Mouse (Mus musculus) midbrain, embryonic 16.5 days (tissue): ENCODE data around the gene Slc12a8. TPM values are rescaled to one million over a fixed set of nuclear protein-coding genes. Genes with fewer than 3 reads are reported as not detected.

Source experiments
- ATAC-seq: fragments of 200-750 bp; cut with Nextera tagmentation; 2 replicates; pipeline ENCODE4 v1.8.0; 2017; ENCODE audit warnings: moderate TSS enrichment
- H3K27ac ChIP-seq: fragments of 300-500 bp; sonication (generic); 2 replicates; pipeline ENCODE4 v1.5.1; 2014; ENCODE audit warnings: mild to moderate bottlenecking, low read length, mixed read lengths
- H3K27me3 ChIP-seq: fragments of 300-500 bp; sonication (generic); 2 replicates; pipeline ENCODE4 v1.6.1; 2014; ENCODE audit warnings: low read depth, low read length, mixed read lengths; ENCODE audit not compliant: control insufficient read depth, insufficient read depth
- H3K36me3 ChIP-seq: fragments of 300-500 bp; sonication (generic); 2 replicates; pipeline ENCODE4 v1.6.1; 2014; ENCODE audit warnings: mild to moderate bottlenecking, low read length, moderate library complexity, mixed read lengths; ENCODE audit not compliant: control insufficient read depth, insufficient read depth
- H3K4me1 ChIP-seq: fragments of 300-500 bp; sonication (generic); 2 replicates; pipeline ENCODE4 v1.6.1; 2014; ENCODE audit warnings: mild to moderate bottlenecking, low read length, mixed read lengths; ENCODE audit not compliant: control insufficient read depth, insufficient read depth
- H3K4me2 ChIP-seq: fragments of 300-500 bp; sonication (generic); 2 replicates; pipeline ENCODE4 v1.6.1; 2014; ENCODE audit warnings: mild to moderate bottlenecking, low read length, mixed read lengths
- H3K4me3 ChIP-seq: fragments of 300-500 bp; sonication (generic); 2 replicates; pipeline ENCODE4 v1.5.1; 2014; ENCODE audit warnings: low read depth, mild to moderate bottlenecking, low read length, moderate library complexity, mixed read lengths
- H3K9ac ChIP-seq: fragments of 300-500 bp; sonication (generic); 2 replicates; pipeline ENCODE4 v1.6.1; 2014; ENCODE audit warnings: low read depth, low read length, mixed read lengths
- H3K9me3 ChIP-seq: fragments of 300-500 bp; sonication (generic); replicated peaks from 2 replicates; pipeline ENCODE4 v1.6.1; 2014; ENCODE audit warnings: mild to moderate bottlenecking, low read length, mixed read lengths; ENCODE audit not compliant: control insufficient read depth, poor library complexity, severe bottlenecking
- WGBS: fragments of 180-500 bp; shearing (Covaris S2); extraction: QIAGEN DNeasy Blood & Tissue Kit; methylation state at CpG from one replicate; pipeline ENCODE4 v1.1.7; 2014; 5-methylcytosine and 5-hydroxymethylcytosine counted together
- polyA plus RNA-seq: library from polyadenylated mRNA; unstranded; fragments of >200 nt; fragmentation: Nextera tagmentation; extraction: Ambion mirVana; gene quantifications from 2 replicates; pipeline ENCODE4 v1.2.1, GENCODE M21; 2015

Gene Slc12a8
- polyA plus RNA-seq, 1 experiment from 2014 or later: 1.1 TPM

GRCm38 (mm10) chr16:33668448-33668847 is 151.3 kb downstream of the Slc12a8 start:
- H3K9ac ChIP-seq: no peak overlapping the region
- no peak overlapping the region for H3K4me3 ChIP-seq
- 94% methylated on average over 2 of the region's 2 CpGs for WGBS
- H3K27me3 ChIP-seq: no peaks in the 10 kb centered on the region
- H3K27ac ChIP-seq: no peak overlapping the region
- no peak for ATAC-seq
- no peaks in the 10 kb centered on the region for H3K4me1 ChIP-seq
- no peaks in the 10 kb centered on the region for H3K36me3 ChIP-seq
- no peaks in the 10 kb centered on the region for H3K9me3 ChIP-seq
- no peak overlapping the region for H3K4me2 ChIP-seq

GRCm38 (mm10) chr16:33669072-33669471 is 151.9 kb downstream of the Slc12a8 start:
- Histone ChIP-seq H3K4me3 (no peak overlapping the region), H3K27me3 (no peaks in the 10 kb centered on the region), H3K36me3 (no peaks in the 10 kb centered on the region), H3K9me3 (no peaks in the 10 kb centered on the region), H3K4me1 (no peaks in the 10 kb centered on the region), H3K9ac (no peak overlapping the region), H3K27ac (no peak overlapping the region), H3K4me2 (no peak overlapping the region)
- 93% methylated on average over 1 of the region's 1 CpGs for WGBS
- ATAC-seq: no peak

- no peak overlapping the region for H3K4me3 ChIP-seq
- H3K9ac ChIP-seq: no peak overlapping the region
- no peak for ATAC-seq
- 70% methylated on average over 3 of the region's 3 CpGs for WGBS
- H3K36me3 ChIP-seq: no peaks in the 10 kb centered on the region
- H3K4me1 ChIP-seq: no peaks in the 10 kb centered on the region
- H3K27ac ChIP-seq: no peak overlapping the region
- H3K4me2 ChIP-seq: no peak overlapping the region
- no peaks in the 10 kb centered on the region for H3K9me3 ChIP-seq
- no peaks in the 10 kb centered on the region for H3K27me3 ChIP-seq
Observed at GRCm38 (mm10) chr16:33670340-33670739, 153.2 kb downstream of the Slc12a8 start.

- no peaks in the 10 kb centered on the region for H3K27me3 ChIP-seq
- no peaks in the 10 kb centered on the region for H3K36me3 ChIP-seq
- H3K9ac ChIP-seq: no peak overlapping the region
- H3K4me1 ChIP-seq: no peaks in the 10 kb centered on the region
- H3K27ac ChIP-seq: no peak overlapping the region
- no peak for ATAC-seq
- no peak overlapping the region for H3K4me2 ChIP-seq
- no peak overlapping the region for H3K4me3 ChIP-seq
- 93% methylated on average over 2 of the region's 2 CpGs for WGBS
- H3K9me3 ChIP-seq: no peaks in the 10 kb centered on the region
Observed at GRCm38 (mm10) chr16:33670933-33671332, 153.8 kb downstream of the Slc12a8 start.

GRCm38 (mm10) chr16:33672188-33672587 is 155.1 kb downstream of the Slc12a8 start:
- no peak overlapping the region for H3K4me3 ChIP-seq
- no peaks in the 10 kb centered on the region for H3K27me3 ChIP-seq
- H3K4me2 ChIP-seq: no peak overlapping the region
- no peaks in the 10 kb centered on the region for H3K36me3 ChIP-seq
- no peaks in the 10 kb centered on the region for H3K4me1 ChIP-seq
- H3K9ac ChIP-seq: no peak overlapping the region
- no peak for ATAC-seq
- H3K9me3 ChIP-seq: no peaks in the 10 kb centered on the region
- H3K27ac ChIP-seq: no peak overlapping the region
- WGBS: 97% methylated on average over 3 of the region's 4 CpGs

- 94% methylated on average over 4 of the region's 4 CpGs for WGBS
- ATAC-seq: no peak
- H3K9ac ChIP-seq: no peak overlapping the region
- H3K4me2 ChIP-seq: no peak overlapping the region
- no peaks in the 10 kb centered on the region for H3K4me1 ChIP-seq
- no peaks in the 10 kb centered on the region for H3K9me3 ChIP-seq
- no peak overlapping the region for H3K27ac ChIP-seq
- H3K36me3 ChIP-seq: no peaks in the 10 kb centered on the region
- no peak overlapping the region for H3K4me3 ChIP-seq
- H3K27me3 ChIP-seq: no peaks in the 10 kb centered on the region
Observed at GRCm38 (mm10) chr16:33672643-33673042, 155.5 kb downstream of the Slc12a8 start.

GRCm38 (mm10) chr16:33673530-33674109 is 156.5 kb downstream of the Slc12a8 start:
- H3K4me3 ChIP-seq: no peak overlapping the region
- no peaks in the 10 kb centered on the region for H3K4me1 ChIP-seq
- no peaks in the 10 kb centered on the region for H3K36me3 ChIP-seq
- no peak for ATAC-seq
- H3K27me3 ChIP-seq: no peaks in the 10 kb centered on the region
- no peak overlapping the region for H3K4me2 ChIP-seq
- no peaks in the 10 kb centered on the region for H3K9me3 ChIP-seq
- no peak overlapping the region for H3K27ac ChIP-seq
- H3K9ac ChIP-seq: no peak overlapping the region
- 35% methylated on average over 14 of the region's 14 CpGs for WGBS

- Histone ChIP-seq H3K27ac (no peak overlapping the region), H3K36me3 (no peaks in the 10 kb centered on the region), H3K4me1 (no peaks in the 10 kb centered on the region), H3K4me3 (no peak overlapping the region), H3K4me2 (no peak overlapping the region), H3K9me3 (no peaks in the 10 kb centered on the region), H3K27me3 (no peaks in the 10 kb centered on the region), H3K9ac (no peak overlapping the region)
- no peak for ATAC-seq
- 93% methylated on average over 10 of the region's 10 CpGs for WGBS
Observed at GRCm38 (mm10) chr16:33675151-33675847, 158.2 kb downstream of the Slc12a8 start.

GRCm38 (mm10) chr16:33675848-33676184 is 158.7 kb downstream of the Slc12a8 start:
- Histone ChIP-seq H3K4me1 (no peaks in the 10 kb centered on the region), H3K27me3 (no peaks in the 10 kb centered on the region), H3K4me2 (no peak overlapping the region), H3K4me3 (no peak overlapping the region), H3K9ac (no peak overlapping the region), H3K27ac (no peak overlapping the region), H3K36me3 (no peaks in the 10 kb centered on the region), H3K9me3 (no peaks in the 10 kb centered on the region)
- WGBS: 84% methylated on average over 3 of the region's 3 CpGs
- no peak for ATAC-seq
